Mouse (Mus musculus): ENCODE data around the gene Sgms1. TPM values are rescaled to one million over a fixed set of nuclear protein-coding genes. Genes with fewer than 3 reads are reported as not detected.
"Not testable (repeated sequence)": the region's sequence is repeated elsewhere in the genome, so short reads cannot be mapped to it uniquely, and the experiment has no call there.

Gene Sgms1
- polyA plus RNA-seq, 1 experiment = 42.1 TPM

DNA sequence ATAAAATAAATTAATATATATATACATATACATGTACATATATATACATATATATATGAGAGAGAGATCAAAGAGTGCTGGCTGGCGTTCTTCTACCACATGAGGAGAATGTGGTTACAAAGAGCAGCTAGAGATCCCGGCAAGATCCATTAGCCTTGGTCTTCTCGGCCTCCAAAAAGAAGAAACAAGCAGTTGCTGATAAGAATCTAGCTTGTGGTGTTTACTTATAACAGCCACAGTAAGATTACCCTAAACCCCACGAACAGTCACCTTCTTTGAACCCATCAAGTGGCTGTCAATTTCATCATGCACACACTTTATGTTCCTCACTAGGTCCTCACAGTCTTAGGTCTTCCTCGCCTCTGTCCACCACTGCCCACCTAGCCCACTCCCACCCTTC, 240.8 kb downstream of the Sgms1 start:
- Histone ChIP-seq H3K4me3 (ENCODE audit: insufficient read depth, low read length) (no peak overlapping the region), H3K4me1 (ENCODE audit: control insufficient read depth, insufficient read depth, low read length) (no peaks in the 10 kb centered on the region), H3K27ac (ENCODE audit: insufficient read depth, low read depth, low read length) (no peak overlapping the region)
- TF ChIP-seq POLR2A (IDR thresholded peaks at IDR 0.05; ENCODE audit: borderline replicate concordance, low read depth, low read length) (no peak), CTCF (IDR thresholded peaks at IDR 0.05; ENCODE audit: low read depth, low read length) (no peak)

DNA sequence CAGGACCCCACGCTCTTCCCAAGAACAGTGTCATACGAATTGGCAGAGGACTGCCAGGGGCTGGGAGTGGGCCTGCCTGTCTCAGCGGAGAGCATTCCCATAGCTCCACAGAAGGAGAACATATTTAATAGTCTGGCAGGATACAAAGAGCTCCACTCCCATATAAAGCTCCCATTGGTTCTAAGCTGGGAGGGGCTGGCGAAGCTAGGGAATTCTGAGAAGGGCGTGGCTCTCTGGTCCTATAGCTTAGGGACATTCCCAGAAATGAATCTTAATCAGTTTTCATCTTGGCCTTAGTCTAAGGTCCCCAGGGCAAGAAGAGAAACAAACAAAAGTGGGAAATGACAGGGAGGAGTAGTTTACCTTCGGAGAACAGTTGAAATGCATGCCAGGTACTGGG, 247.1 kb downstream of the Sgms1 start:
- Histone ChIP-seq H3K27ac (ENCODE audit: insufficient read depth, low read depth, low read length) (no peak overlapping the region), H3K4me3 (ENCODE audit: insufficient read depth, low read length) (no peak overlapping the region), H3K4me1 (ENCODE audit: control insufficient read depth, insufficient read depth, low read length) (peaks cover 16% of the 10 kb centered on the region)
- TF ChIP-seq POLR2A (IDR thresholded peaks at IDR 0.05; ENCODE audit: borderline replicate concordance, low read depth, low read length) = no peak
- TF ChIP-seq CTCF (IDR thresholded peaks at IDR 0.05; ENCODE audit: low read depth, low read length) = no peak

DNA sequence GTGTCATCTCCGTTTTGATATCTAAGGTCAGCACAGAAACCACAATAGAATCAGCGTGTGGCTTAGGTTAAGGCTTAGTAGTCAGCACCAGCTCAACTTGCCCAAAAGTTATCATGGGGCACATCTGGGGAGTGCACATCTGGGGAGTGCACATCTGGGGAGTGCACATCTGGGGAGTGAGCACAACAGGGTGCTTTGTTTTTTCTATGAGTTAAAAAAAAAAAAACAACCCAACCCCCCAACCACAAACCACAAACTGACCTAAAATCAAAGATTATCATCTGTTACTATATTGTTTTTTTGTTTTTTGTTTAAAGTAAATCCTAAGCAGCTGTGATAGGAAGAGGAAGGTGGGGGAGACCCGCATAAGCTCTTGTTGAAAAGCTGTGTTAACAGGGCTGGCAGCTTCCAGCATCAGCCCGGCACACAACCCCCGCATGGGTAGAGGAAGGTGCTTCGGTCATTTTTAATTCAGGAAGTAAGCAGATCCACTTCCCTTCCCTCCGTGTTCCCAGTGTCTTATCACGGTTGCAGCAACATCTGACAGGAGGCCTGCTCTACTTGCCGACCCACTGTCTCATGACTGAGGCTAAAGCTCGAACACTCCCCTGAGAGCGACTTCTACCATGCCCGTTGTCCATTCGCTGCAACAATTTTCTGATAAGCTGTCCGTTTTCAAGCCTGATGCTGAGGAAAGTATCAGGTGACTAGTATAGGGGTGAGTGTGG, 251.0 kb downstream of the Sgms1 start:
- Histone ChIP-seq H3K4me1 (ENCODE audit: control insufficient read depth, insufficient read depth, low read length) (peaks cover 30% of the 10 kb centered on the region), H3K4me3 (ENCODE audit: insufficient read depth, low read length) (no peak overlapping the region), H3K27ac (ENCODE audit: insufficient read depth, low read depth, low read length) (peak overlapping the region; percentile 16; the same call in 1 of the 2 replicates)
- no peak for TF ChIP-seq POLR2A (IDR thresholded peaks at IDR 0.05; ENCODE audit: borderline replicate concordance, low read depth, low read length)
- TF ChIP-seq CTCF (IDR thresholded peaks at IDR 0.05; ENCODE audit: low read depth, low read length) = no peak

DNA sequence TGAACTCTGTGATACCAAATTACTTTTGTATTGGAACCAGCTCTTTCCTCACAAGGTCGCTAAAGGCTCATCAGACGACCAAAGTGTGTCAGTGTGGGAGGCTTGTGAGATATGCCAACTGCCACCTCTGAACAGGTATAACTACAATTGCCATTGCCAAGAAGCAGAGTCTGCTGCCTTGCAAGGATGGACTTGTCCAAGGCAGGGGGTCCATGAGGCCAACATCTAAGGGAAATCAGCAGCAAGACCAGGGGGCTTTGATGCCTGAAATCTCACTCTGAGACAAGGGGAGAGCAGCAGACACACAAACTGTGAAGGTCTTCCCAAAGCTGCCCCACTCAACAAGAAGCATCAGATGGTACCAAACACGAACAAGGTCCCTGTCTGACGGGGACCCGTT, 251.6 kb downstream of the Sgms1 start:
- 0 out of 2 replicates have a peak overlapping the region, but pooled peaks have one; percentile 5 for H3K27ac ChIP-seq (ENCODE audit: insufficient read depth, low read depth, low read length)
- TF ChIP-seq POLR2A (IDR thresholded peaks at IDR 0.05; ENCODE audit: borderline replicate concordance, low read depth, low read length) (no peak), CTCF (IDR thresholded peaks at IDR 0.05; ENCODE audit: low read depth, low read length) (no peak)
- peaks cover 30% of the 10 kb centered on the region for H3K4me1 ChIP-seq (ENCODE audit: control insufficient read depth, insufficient read depth, low read length)
- no peak overlapping the region for H3K4me3 ChIP-seq (ENCODE audit: insufficient read depth, low read length)

DNA sequence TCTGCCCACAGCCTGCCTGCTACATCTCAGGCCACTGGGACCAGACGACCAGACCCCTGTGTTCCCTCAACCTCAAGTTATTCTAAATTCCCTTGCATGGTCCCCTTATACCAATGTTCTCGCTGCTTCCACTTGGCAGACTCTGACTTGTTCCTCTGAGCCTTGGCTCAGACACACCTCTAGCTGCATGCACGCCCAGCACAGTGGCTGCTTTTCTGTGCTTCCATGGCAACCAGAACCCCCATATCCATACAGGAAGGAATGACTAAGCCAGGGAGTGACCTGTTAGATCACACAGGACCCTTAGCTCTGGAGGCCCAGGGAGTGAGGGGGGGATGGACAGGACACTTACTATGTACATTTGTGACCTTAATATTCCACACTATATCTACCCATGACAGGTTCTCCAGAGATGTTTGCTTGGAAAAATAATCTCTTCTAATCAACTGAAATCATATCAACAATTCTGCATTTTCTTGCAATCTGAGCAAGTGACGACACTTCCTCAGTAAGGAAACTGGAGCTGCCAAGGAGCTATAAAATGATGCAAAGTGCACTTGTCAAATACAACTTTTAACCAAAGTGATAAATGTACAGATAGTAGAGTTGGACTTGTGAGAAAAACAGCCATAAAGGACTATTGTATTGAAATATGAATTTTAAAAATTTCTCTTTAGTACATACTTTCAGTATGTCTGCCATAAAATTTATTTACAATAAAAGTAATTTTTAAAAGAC, 252.5 kb downstream of the Sgms1 start:
- no peak for TF ChIP-seq POLR2A (IDR thresholded peaks at IDR 0.05; ENCODE audit: borderline replicate concordance, low read depth, low read length)
- no peak for TF ChIP-seq CTCF (IDR thresholded peaks at IDR 0.05; ENCODE audit: low read depth, low read length)
- Histone ChIP-seq H3K4me1 (ENCODE audit: control insufficient read depth, insufficient read depth, low read length) (peaks cover 30% of the 10 kb centered on the region), H3K27ac (ENCODE audit: insufficient read depth, low read depth, low read length) (no peak overlapping the region), H3K4me3 (ENCODE audit: insufficient read depth, low read length) (no peak overlapping the region)

DNA sequence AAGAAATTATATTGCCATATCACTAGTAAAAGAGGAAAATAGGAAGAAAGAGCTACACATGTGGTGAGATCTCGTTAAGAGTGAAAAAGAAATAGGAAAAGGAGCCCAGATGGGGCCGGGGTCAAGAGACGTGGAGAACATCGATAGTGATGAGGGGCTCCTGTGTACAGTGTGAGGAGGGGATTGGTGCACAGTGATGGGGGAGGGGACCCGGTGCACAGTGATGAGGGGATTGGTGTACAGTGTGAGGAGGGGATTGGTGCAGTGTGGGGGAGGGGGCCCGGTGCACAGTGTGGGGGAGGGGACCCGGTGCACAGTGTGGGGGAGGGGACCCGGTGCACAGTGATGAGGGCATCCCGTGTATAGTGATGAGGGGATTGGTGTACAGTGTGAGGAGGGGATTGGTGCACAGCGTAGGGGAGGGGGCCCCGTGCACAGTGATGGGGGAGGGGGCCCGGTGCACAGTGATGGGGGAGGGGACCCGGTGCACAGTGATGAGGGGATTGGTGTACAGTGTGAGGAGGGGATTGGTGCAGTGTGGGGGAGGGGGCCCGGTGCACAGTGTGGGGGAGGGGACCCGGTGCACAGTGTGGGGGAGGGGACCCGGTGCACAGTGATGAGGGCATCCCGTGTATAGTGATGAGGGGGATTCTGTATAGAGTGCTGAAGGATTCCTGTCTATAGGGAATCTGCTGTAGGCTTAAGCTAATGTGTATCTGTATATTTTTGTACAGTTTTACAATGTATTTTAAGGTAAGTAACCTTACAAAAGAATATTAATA, 257.6 kb downstream of the Sgms1 start:
- H3K27ac ChIP-seq (ENCODE audit: insufficient read depth, low read depth, low read length); H3K4me3 ChIP-seq (ENCODE audit: insufficient read depth, low read length): not testable (repeated sequence)
- peaks cover 11% of the 10 kb centered on the region for H3K4me1 ChIP-seq (ENCODE audit: control insufficient read depth, insufficient read depth, low read length)

DNA sequence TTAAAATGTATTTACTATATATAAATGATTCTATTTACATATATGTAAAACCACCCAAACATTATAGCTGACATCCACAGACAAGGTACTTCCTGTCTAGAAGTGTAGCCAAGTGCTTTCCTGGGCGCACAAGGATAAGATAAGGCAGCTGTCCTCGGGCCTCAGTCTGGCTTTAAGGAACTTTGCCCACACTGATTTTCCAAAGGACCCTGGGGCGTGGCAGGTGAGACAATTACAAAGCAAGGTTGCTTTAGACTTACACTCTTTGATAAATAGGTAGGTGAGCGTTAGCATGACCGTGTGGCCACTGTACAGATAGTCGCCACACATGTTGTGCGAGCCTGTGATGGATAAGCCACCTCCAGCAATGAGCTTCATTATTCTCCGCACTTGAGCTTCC, 260.2 kb downstream of the Sgms1 start:
- TF ChIP-seq POLR2A (IDR thresholded peaks at IDR 0.05; ENCODE audit: borderline replicate concordance, low read depth, low read length) (no peak), CTCF (IDR thresholded peaks at IDR 0.05; ENCODE audit: low read depth, low read length) (no peak)
- Histone ChIP-seq H3K4me3 (ENCODE audit: insufficient read depth, low read length) (no peak overlapping the region), H3K27ac (ENCODE audit: insufficient read depth, low read depth, low read length) (no peak overlapping the region), H3K4me1 (ENCODE audit: control insufficient read depth, insufficient read depth, low read length) (no peaks in the 10 kb centered on the region)

DNA sequence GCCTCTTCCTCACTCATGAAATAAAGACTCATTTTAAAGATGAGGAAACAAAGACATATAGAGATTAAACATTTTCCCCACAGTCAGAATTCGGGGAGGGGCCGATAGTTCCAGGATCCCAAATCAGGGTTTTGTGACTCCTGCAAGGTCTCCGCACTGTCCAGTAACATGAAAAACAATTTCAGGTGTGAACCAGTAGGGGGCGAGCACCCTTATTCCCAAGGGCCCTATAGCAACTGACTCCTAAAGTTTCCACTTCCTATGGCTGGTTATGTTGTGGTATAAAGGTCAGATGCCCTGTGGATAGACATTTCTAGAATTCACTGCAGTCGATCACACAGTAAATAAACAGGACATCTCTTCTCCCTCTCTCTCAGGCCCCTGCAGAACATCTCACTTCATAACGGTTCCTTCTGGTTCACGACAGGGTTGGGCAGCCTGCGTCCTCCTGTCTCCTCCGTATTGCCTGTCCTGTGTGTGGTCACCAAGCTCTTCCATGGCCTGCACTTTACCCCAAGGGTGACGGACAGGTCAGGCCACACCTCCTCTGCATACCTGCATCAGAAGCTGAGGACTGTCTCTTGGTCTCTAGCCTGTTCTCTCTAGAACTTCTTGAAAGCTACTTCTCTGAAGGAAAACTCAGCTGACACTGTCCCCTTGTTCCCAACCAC, 262.2 kb downstream of the Sgms1 start:
- Histone ChIP-seq H3K4me1 (ENCODE audit: control insufficient read depth, insufficient read depth, low read length) (no peaks in the 10 kb centered on the region), H3K4me3 (ENCODE audit: insufficient read depth, low read length) (no peak overlapping the region), H3K27ac (ENCODE audit: insufficient read depth, low read depth, low read length) (no peak overlapping the region)
- TF ChIP-seq POLR2A (IDR thresholded peaks at IDR 0.05; ENCODE audit: borderline replicate concordance, low read depth, low read length) (no peak), CTCF (IDR thresholded peaks at IDR 0.05; ENCODE audit: low read depth, low read length) (no peak)

DNA sequence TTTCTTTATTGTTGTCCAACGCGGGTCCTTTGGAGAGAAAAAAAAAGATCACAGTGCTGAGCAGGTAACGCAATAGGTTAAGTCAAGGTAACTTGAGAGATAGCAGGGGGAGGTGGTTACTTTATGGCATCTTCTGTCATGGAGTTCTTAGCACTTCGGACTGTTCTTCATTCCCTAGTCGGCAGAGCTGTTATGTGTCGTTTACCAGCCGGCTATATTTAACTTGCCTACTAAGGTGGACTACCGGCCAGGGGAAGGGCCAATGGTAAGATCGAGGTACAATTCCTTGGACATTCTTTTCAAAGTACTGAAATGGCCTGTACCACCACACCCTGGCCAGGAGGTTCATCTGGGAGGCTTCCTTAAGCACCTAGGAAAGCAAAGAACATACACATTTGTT, 265.4 kb downstream of the Sgms1 start:
- no peak overlapping the region for H3K27ac ChIP-seq (ENCODE audit: insufficient read depth, low read depth, low read length)
- H3K4me3 ChIP-seq (ENCODE audit: insufficient read depth, low read length) = no peak overlapping the region
- TF ChIP-seq POLR2A (IDR thresholded peaks at IDR 0.05; ENCODE audit: borderline replicate concordance, low read depth, low read length) (no peak), CTCF (IDR thresholded peaks at IDR 0.05; ENCODE audit: low read depth, low read length) (no peak)
- no peaks in the 10 kb centered on the region for H3K4me1 ChIP-seq (ENCODE audit: control insufficient read depth, insufficient read depth, low read length)
